Mouse (Mus musculus) thymus, adult 2 months (tissue): ENCODE results near the gene Ttll9. TPM values are rescaled to one million over a fixed set of nuclear protein-coding genes. Genes with fewer than 3 reads are reported as not detected.
A peak's percentile ranks its signal among the peaks of the same experiment; 100 is the strongest.

Experiments
- DNase-seq: peaks from one replicate; pipeline ENCODE4 v3.0.0; 2021
- H3K27ac ChIP-seq: fragments of 200-500 bp; 2 replicates; pipeline ENCODE4 v1.5.1; 2012; ENCODE audit warnings: low read length, control low read depth; ENCODE audit not compliant: control insufficient read depth, insufficient read depth
- H3K27me3 ChIP-seq: fragments of 200-500 bp; 2 replicates; pipeline ENCODE4 v1.6.1; 2012; ENCODE audit warnings: mild to moderate bottlenecking, low read length, moderate library complexity, mixed read lengths; ENCODE audit not compliant: control insufficient read depth, insufficient read depth
- H3K36me3 ChIP-seq: fragments of 200-500 bp; 2 replicates; pipeline ENCODE4 v1.6.1; 2012; ENCODE audit warnings: mild to moderate bottlenecking, low read length, moderate library complexity; ENCODE audit not compliant: control insufficient read depth, insufficient read depth
- H3K4me1 ChIP-seq: fragments of 200-500 bp; replicated peaks from 2 replicates; pipeline ENCODE4 v1.6.1; 2012; ENCODE audit warnings: low read length; ENCODE audit not compliant: control insufficient read depth, insufficient read depth
- H3K4me3 ChIP-seq: fragments of 200-500 bp; 2 replicates; pipeline ENCODE4 v1.5.1; 2012; ENCODE audit warnings: mild to moderate bottlenecking, low read length, control low read depth, moderate library complexity; ENCODE audit not compliant: control insufficient read depth, insufficient read depth
- CTCF ChIP-seq: fragments of 200-500 bp; IDR thresholded peaks from 2 replicates; pipeline ENCODE4 v1.5.1; 2012; ENCODE audit warnings: mild to moderate bottlenecking, control low read depth, low read length, moderate library complexity, borderline replicate concordance; ENCODE audit not compliant: control insufficient read depth, poor library complexity, insufficient read depth; ENCODE audit errors: extremely low read depth
- POLR2A ChIP-seq: fragments of 200-500 bp; IDR thresholded peaks from 2 replicates; pipeline ENCODE4 v1.6.1; 2012; ENCODE audit warnings: mild to moderate bottlenecking, low read length, control low read depth, moderate library complexity; ENCODE audit not compliant: control insufficient read depth, poor library complexity, insufficient read depth; ENCODE audit errors: extremely low read depth
- WGBS: fragments of 180-500 bp; shearing (Covaris S2); methylation state at CpG from one replicate; pipeline ENCODE4 v1.1.7; 2018; 5-methylcytosine and 5-hydroxymethylcytosine counted together
- polyA plus RNA-seq: library from polyadenylated mRNA; depleted of rRNA; stranded (reverse); fragments of >200 nt; gene quantifications from 2 replicates; pipeline ENCODE4 v1.2.3, GENCODE M21; 2012

The Ttll9 gene
- polyA plus RNA-seq, 1 experiment: 2.1 TPM

DNA sequence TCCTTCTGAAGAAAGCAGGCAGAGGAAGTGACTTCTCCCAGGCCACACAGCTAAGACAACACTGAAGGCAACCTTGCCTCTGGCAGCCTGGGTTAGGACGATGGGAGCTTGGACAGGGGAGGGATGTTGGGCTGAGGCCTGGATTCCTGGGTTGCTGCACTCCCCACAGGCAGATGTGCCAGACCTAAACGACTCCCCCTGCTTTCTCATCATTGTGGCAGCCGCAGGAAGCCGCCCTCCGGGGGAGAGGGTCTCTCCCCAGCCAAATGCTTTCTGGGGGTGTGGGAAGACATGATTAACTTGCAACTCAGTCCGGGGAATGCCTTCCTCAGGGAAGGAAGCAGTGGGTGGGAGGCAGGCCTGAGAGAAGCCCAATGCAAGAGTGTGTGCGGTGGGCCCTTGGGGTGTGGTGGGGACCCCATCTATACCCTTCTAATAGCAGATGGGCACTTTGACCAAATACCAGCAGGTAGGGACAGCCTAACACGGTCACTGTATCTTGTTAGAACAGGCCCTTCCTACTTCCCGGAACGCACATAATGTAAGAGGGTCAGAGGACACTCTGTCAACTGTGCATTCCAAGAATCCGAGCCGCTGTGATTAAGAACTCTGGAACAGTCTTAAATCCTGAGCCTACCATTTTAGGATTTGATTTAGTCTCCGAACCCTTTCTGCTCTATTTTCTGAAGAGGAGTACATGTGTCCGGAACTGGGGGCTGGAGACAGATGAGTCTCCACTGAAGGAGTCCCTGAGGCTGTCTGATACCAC lies 33.9 kb upstream of the Ttll9 start:
- no peaks in the 10 kb centered on the region for H3K36me3 ChIP-seq
- H3K27ac ChIP-seq: no peak overlapping the region

DNA sequence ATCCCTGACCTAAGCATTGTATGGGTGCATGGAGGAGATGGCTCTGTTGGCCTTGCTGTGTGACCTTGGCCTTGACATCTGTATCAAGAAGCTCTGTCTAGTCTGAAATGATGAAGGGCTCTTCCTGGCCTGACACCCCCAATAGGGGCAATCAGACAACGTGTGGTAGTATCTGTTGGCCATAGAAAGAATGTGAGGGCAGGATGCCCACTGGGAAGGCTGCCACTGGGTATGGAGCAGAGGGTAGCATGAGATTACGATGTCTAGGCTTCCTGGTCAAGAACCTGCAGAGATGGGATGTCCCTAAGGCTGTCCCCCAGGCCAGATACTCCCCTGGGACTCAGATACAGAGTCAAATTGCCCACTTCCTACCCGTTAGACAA lies 33.3 kb upstream of the Ttll9 start:
- no peak for TF ChIP-seq CTCF
- TF ChIP-seq POLR2A: no peak
- no peaks in the 10 kb centered on the region for H3K27me3 ChIP-seq
- no peak overlapping the region for H3K4me3 ChIP-seq
- no peaks in the 10 kb centered on the region for H3K36me3 ChIP-seq
- no peak overlapping the region for H3K27ac ChIP-seq
- no peak for DNase-seq
- WGBS: 88% methylated on average over 3 of the region's 3 CpGs
- no peaks in the 10 kb centered on the region for H3K4me1 ChIP-seq

More for the DNA sequence above, 33.9 kb upstream of the Ttll9 start:
- Histone ChIP-seq H3K27me3 (no peaks in the 10 kb centered on the region), H3K4me3 (no peak overlapping the region), H3K4me1 (no peaks in the 10 kb centered on the region)
- no peak for DNase-seq
- 87% methylated on average over 14 of the region's 14 CpGs for WGBS
- no peak for TF ChIP-seq CTCF
- no peak for TF ChIP-seq POLR2A

DNA sequence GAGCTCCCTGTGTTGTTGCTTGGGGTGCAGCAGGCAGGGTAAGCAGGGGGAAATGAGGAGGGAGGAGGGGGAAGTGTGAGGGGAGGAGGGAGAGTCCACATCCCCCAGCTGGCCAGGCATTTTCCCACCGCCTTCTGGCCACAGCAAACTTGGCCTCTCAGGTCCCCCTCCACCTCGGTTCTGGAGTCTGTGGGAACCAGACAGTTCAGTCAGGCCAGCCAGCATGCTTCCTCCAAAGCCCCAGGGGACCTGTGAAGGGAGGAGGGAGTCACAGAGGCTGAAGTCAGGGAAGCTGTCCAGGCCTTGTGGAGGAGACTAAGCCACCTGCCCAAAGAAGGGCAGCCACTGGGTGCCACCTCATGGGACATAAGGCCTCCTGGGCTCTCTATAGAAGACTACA lies 32.0 kb upstream of the Ttll9 start:
- Histone ChIP-seq H3K36me3 (no peaks in the 10 kb centered on the region), H3K27ac (no peak overlapping the region), H3K27me3 (no peaks in the 10 kb centered on the region), H3K4me1 (no peaks in the 10 kb centered on the region), H3K4me3 (no peak overlapping the region)
- TF ChIP-seq POLR2A: no peak
- TF ChIP-seq CTCF: no peak
- WGBS: 42% methylated on average over 2 of the region's 2 CpGs
- no peak for DNase-seq

DNA sequence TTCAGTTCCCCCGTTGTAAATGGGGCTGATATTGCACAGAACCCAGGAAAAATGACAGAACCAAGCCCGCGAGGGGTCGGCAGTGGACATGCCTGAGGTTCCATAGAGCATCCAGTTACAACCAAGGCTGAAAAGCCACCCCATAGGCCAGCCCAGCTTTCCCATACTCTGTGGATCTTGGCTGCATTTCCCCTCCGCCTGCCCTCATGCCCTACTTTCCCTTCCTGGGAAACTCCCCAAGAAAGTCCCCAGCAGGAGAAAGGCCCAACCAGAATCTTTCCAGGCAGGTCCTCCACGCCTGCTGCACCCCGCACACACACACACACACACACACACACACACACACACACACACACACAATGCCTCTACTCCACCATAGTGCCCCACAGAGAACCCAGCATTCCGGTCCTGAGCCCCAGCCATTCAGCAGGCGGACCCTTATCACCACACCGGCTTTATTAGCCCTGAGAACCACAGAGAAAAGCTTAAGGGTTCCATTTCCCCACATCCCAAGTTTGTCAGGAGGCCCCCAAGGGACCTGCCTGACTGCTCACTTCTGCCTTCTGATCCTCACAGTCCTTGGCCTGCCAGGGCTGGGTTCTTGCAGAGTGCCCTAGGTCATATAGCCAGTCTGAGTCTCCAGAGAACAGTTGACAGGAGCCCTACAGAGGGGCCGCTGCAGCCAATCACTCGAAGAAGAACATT lies 30.7 kb upstream of the Ttll9 start:
- no peak for TF ChIP-seq CTCF
- no peak for TF ChIP-seq POLR2A
- no peaks in the 10 kb centered on the region for H3K36me3 ChIP-seq
- H3K27ac ChIP-seq: no peak overlapping the region
- no peak overlapping the region for H3K4me3 ChIP-seq
- no peaks in the 10 kb centered on the region for H3K27me3 ChIP-seq
- no peak for DNase-seq
- H3K4me1 ChIP-seq: no peaks in the 10 kb centered on the region
- WGBS: 92% methylated on average over 12 of the region's 12 CpGs

DNA sequence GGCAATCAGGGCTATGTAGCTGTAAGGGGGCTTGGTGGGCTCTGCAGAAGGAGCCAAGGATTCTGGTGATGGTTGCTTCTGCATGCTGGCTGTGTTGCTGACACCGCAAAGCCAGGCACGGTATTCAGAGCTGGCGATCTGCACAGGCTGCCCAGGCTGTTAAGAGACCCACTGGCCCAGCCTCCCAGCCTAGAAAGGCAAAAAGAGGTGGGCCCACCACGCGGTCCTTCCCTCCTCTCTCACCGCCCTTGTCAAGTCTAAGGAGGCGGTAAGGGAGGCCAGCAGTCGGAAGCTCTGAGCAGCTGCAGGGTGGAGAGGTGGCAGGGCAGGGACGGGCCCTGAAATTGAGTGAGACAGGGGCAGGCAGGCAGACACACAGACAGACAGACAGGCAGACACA lies 29.2 kb upstream of the Ttll9 start, which contains the start of gene Foxs1:
Foxs1 (minus strand) TSS at position 161 of the 400 bp plus-strand sequence.
- TF ChIP-seq CTCF: no peak
- TF ChIP-seq POLR2A: no peak
- DNase-seq: no peak
- Histone ChIP-seq H3K4me3 (no peak within 1 kb of the TSS), H3K27me3 (no peaks in the 10 kb centered on the region), H3K36me3 (no peaks in the 10 kb centered on the region), H3K27ac (no peak within 1 kb of the TSS), H3K4me1 (no peaks in the 10 kb centered on the region)
- 22% methylated on average over 9 of the region's 9 CpGs for WGBS

DNA sequence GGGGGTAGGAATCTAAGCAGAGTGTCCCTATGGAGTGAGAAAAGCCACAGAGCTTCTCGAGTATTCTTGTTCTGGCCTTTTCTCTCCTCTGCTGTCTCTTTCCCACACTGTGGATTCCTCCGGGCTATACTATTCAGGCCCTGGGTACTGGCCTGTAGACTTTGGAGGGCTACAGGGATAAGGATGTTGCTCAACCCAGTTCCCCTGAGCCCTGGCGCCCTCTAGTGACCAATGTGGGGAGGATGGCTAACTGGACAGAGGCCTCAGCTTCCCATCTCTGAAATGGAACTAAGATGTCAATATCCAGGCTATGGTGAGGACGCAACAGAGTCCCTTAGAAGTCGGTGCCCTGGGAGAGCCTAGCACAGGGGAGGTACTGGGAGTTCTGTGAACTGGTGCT lies 28.7 kb upstream of the Ttll9 start:
- Histone ChIP-seq H3K4me3 (no peak overlapping the region), H3K27ac (no peak overlapping the region), H3K36me3 (no peaks in the 10 kb centered on the region), H3K4me1 (no peaks in the 10 kb centered on the region), H3K27me3 (no peaks in the 10 kb centered on the region)
- peak; percentile 45 for DNase-seq
- TF ChIP-seq POLR2A (no peak), CTCF (peak; percentile 56; the same call in 1 of the 2 replicates)
- WGBS: 51% methylated on average over 5 of the region's 5 CpGs

DNA sequence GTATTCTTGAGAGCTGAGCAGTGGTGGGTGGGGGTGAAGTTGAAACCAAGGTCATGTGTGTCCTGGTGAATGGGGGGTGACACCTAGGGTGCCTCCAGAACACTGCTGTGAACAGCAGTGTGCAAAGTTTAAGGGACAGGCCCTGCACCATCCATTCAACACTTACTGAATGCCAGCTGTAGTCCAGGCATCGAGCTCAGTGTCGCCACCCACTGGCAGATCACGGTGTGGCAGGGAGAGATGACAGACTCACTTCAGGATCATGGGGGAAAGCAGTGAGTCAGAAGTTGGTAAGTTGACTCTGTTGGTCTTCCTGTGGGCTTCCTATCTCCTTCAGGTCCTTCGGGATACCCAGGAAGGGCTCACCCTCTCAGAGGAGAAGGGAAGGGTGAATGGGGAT lies 22.4 kb upstream of the Ttll9 start:
- 2% methylated on average over 4 of the region's 4 CpGs for WGBS
- TF ChIP-seq CTCF (peak; percentile 87; the same call in 1 of the 2 replicates), POLR2A (no peak)
- Histone ChIP-seq H3K27me3 (peaks cover 5% of the 10 kb centered on the region; the same call in 1 of the 2 replicates), H3K4me1 (peaks cover 12% of the 10 kb centered on the region; the same call in 1 of the 2 replicates), H3K27ac (no peak overlapping the region), H3K4me3 (no peak overlapping the region), H3K36me3 (no peaks in the 10 kb centered on the region)
- peak; percentile 58 for DNase-seq
